Mouse (Mus musculus) induced T-regulatory cell, adult 2 months (primary cell): ENCODE measurements around the gene Arid2.
"Not testable (repeated sequence)": the region's sequence is repeated elsewhere in the genome, so short reads cannot be mapped to it uniquely, and the experiment has no call there.

ENCODE experiments used
- DNase-seq: peaks from one replicate; pipeline ENCODE4 v3.0.0-alpha.2; 2012; ENCODE audit warnings: low read depth

Gene Arid2

DNA sequence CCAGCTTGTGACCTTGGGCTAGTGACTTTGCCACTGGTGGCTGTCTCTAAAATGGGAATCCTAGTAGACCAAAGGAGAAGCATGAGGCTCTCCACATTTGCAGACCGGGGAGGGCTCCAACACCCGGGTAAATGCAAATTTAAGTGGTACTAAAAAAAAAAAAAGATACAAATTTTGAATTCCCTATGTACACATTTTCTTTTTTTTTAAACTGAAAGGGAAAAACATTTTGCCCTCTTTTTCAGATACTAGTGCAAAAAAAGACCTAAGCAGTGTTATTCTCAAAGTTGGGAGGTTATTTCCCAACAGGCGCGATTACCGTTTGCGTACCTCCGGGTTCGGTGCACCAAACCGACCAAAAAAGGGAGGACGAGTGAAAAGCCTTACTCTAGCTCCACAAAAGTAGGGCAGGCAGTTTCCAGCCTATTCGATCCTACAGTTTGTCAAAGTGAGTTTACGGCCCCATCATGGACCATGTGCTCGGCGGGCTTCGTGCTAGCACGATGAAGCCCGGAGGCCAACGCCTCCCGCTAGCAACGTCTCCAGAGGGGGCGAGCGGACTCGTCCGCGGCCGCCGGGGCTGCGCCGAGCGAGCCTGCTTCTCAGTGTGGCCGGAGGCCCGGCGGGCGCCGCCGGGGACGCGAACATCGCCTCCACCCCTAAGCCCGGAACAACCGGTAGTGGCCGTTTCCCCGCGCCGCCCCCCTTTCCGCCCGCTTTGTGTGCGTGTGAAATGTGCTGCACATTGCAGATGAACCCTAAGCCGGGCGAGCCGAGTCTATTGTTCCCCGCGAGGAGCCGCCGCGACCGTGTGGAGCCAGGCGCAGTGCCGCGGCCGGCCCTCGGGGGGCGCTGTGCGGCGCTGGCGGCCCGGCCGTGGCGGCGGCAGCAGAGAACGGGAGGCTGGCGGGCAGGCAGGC is 1.0 kb upstream of the Arid2 start:
- DNase-seq, result peak; percentile 91

- no peak for DNase-seq
Observed at GRCm38 (mm10) chr15:96286935-96287292, 404 bp upstream of the Arid2 start.

- DNase-seq, result peak; percentile 76
Observed at GRCm38 (mm10) chr15:96287976-96288835, 888 bp downstream of the Arid2 start.

DNA sequence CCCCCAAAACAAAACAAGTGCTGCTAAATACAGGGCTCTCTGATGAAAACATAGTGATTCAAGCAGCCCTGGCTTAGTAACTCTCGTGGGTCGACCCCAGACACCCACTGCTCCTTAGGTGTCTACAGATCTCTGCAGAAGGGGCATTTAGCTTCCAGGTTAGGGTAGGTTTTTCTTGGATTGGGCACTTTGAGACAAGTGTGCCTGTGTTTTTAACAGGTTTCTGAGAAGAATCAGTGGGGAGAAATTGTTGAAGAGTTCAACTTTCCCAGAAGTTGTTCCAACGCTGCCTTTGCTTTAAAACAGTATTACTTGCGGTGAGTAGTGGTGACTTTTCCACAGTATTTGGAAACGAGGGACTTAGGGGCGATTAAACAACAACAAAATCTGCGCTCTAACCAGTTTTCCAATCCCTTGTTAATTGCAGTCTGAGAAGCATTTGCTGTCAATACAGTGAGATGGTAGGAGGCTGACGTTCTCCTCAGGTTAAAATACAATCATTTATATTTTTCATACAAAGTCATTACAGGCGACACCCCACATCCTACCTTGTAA is 1.6 kb downstream of the Arid2 start:
- no peak for DNase-seq

DNA sequence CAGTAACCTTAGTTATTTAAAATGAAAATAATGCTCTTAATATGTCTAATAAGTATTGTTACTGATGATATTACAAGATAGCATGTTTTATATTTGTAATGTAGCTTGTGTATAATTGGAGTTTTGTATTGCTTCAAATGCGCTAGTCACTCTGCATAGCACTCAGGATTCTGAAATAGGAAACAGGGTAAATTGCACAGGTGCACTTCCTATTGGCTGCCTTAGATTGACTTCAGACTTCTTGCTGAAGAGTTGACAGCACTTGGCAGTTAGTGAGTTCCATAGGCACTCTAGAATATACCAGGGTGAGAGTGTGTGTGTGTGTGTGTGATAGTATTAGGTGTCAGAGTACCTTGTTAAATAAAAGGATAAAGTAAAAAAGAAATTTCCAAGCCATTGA is 2.7 kb downstream of the Arid2 start:
- DNase-seq, result no peak

DNA sequence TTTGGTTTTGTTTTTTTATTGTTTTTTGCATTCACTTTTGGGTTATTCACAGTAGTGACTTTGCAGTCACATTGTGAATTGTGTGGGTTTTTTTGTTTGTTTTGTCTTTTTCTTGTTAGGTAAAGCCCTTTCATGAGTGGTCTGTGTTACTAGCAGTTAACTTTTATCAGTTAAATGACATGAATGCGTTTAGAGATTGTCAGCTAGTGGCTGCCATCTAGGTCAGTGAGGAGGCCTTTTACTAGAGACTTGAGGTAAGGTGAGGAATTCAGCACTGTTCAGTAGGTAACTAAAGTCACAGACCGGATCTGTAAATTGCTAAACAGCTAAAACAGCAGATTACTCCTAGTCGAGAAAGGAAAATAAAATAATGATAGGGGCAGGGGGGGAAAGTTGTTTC is 6.1 kb downstream of the Arid2 start:
- no peak for DNase-seq

- no peak for DNase-seq
Observed at GRCm38 (mm10) chr15:96297078-96297590, 9.8 kb downstream of the Arid2 start.

GRCm38 (mm10) chr15:96297623-96298188 is 10.4 kb downstream of the Arid2 start:
- DNase-seq, result peak; percentile 63

GRCm38 (mm10) chr15:96309310-96309709 is 22.0 kb downstream of the Arid2 start:
- no peak for DNase-seq

DNA sequence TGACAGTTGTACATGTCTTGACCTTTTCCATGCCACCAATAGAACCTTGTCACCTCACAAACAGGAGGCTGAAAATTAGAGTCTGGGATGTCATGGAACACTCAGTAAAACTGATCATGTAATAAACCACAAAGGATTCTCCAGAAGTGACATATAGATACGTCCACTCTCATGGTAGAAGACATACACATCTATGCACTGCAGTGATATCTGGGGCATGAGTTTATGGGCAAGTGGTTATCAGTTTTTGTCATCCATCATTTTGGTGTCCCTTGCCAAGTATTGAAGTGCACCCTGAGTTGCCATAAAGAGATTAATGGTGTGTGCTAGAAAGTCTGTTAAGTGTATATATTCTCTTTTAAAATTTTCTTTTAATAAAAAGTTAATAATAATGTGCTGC is 25.6 kb downstream of the Arid2 start:
- no peak for DNase-seq

GRCm38 (mm10) chr15:96315664-96316063 is 28.3 kb downstream of the Arid2 start:
- DNase-seq, result no peak

- DNase-seq, result no peak
Observed at GRCm38 (mm10) chr15:96319335-96319734, 32.0 kb downstream of the Arid2 start.

DNA sequence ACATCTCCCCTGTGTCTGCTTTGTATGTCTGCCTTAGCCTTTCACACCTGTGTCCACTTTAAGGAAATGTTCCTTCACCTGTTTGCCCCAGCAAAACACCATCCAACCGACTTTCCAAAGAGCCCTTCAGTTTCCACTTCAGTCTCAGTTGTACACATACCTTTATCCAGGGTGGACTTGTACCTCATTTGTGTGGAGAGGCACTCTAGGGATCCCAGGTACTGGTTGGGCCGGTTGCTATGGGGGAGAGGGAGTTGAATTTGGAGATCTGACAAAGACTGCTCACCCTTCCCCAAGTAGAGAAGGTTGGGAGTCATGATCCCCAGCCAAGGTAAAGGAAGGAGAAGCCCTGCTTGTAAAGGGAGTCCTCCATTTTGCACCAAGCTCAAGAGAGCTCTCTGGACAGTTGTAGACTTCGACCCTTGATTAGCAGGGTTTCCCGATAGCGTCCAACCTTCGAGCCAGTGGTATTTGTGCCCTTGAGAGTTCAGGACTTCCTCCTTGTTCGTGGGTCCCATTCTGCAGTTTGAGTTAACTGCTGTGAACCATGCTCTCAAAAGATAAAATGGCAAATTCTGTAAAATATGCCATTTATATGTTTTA is 38.5 kb downstream of the Arid2 start:
- DNase-seq, result no peak

- not testable (repeated sequence) for DNase-seq
Observed at GRCm38 (mm10) chr15:96328722-96329121, 41.4 kb downstream of the Arid2 start.

GRCm38 (mm10) chr15:96330536-96330935 is 43.2 kb downstream of the Arid2 start:
- DNase-seq, result no peak

DNA sequence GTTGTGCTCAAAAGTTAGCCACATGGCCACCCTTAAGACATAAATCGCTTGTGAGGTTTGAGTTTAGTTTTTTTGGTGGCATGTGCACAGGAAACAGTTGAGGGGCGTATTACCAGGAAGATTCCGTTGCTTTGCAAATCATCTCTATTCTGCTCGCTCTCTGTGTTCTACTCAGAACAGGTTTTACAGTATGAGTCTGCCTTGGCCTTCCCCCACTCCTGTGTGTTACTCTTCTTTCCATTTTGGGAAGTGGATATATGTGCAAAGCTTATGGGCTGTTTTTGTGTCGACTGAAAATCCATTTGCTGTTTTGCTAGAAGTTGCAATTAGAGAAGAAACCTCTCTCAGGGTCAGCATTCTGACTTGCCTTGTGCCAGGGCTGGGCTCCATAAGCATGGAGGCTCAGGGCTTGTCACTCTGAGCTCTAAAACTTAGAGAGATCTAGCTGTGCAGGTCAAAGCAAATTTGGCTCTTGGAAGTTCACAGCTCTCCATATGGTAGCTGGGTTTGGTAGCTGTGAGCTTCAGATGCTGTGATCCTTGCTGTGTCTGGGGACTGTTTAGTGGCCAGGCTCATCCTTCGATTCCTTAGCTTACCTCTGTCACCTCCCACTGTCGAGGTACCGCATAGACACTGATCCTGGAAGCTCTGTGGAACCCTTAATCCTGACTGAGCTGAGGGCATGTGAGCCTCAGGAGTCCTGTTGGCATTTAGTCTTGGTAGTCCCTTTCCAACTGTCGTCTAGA is 45.3 kb downstream of the Arid2 start:
- peak; percentile 26 for DNase-seq

DNA sequence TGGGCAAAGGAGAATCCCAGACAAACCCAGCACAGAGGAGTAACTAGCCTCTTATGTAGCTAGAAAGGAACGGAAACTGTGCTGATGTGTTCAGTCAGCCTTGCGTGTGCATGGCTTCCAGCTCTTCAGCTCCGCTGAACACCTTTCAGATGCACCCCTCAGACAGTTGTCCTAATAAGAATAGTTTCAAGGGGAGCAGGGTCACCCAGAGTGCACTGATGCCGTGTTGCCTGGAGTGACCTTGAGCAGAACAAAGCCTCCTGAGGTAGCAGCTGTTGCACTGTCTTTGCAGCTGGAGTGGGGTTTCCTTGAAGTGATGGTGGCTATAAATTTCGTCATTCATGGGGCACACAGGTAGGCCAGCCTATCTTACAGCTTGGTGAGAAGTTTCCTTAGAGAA is 46.0 kb downstream of the Arid2 start:
- no peak for DNase-seq

- DNase-seq, result no peak
Observed at GRCm38 (mm10) chr15:96340924-96341323, 53.6 kb downstream of the Arid2 start.

- DNase-seq, result no peak
Observed at GRCm38 (mm10) chr15:96342097-96342496, 54.8 kb downstream of the Arid2 start.

DNA sequence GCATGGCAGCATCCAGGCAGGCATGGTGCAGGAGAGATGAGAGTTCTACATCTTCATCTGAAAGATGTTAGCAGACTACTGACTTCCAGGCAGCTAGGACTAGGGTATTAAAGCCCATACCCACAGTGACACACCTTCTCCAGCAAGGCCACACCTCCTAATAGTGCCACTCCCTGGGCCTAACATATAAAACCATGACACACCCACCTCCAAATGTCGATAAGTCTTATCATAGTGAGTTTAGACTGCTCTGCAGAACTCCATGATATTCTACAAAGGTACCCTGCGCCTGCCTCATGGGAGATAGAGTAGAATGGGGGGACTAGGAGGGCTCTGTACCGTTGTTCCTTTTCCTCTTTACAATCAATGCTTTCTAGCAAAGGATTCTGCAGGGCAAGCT is 55.6 kb downstream of the Arid2 start:
- no peak for DNase-seq
